Mouse (Mus musculus): ENCODE measurements around the gene Pi4k2b. TPM values are rescaled to one million over a fixed set of nuclear protein-coding genes. Genes with fewer than 3 reads are reported as not detected.

The Pi4k2b gene
- polyA plus RNA-seq, 1 experiment from 2014 or later, result 43.1 TPM

- 36% methylated on average over 8 of the region's 8 CpGs for WGBS
- ATAC-seq, result peak; percentile 46; the same call in 1 of the 2 replicates
- Histone ChIP-seq H3K4me3 (ENCODE audit: low read depth, low read length) (no peak overlapping the region), H3K4me1 (replicated peaks; ENCODE audit: control insufficient read depth, insufficient read depth, low read length) (no peaks in the 10 kb centered on the region), H3K27me3 (replicated peaks; ENCODE audit: control insufficient read depth, insufficient read depth, low read length) (no peaks in the 10 kb centered on the region), H3K9me3 (ENCODE audit: control insufficient read depth) (no peaks in the 10 kb centered on the region), H3K36me3 (ENCODE audit: control insufficient read depth, insufficient read depth) (no peaks in the 10 kb centered on the region), H3K27ac (ENCODE audit: low read depth, low read length) (no peak overlapping the region), H3K4me2 (replicated peaks; ENCODE audit: low read depth) (no peak overlapping the region), H3K9ac (ENCODE audit: low read depth, low read length) (no peak overlapping the region)
- no peak for TF ChIP-seq CTCF (IDR thresholded peaks at IDR 0.05; ENCODE audit: low read depth)
Observed at GRCm38 (mm10) chr5:52721003-52721402, 20.4 kb upstream of the Pi4k2b start.

DNA sequence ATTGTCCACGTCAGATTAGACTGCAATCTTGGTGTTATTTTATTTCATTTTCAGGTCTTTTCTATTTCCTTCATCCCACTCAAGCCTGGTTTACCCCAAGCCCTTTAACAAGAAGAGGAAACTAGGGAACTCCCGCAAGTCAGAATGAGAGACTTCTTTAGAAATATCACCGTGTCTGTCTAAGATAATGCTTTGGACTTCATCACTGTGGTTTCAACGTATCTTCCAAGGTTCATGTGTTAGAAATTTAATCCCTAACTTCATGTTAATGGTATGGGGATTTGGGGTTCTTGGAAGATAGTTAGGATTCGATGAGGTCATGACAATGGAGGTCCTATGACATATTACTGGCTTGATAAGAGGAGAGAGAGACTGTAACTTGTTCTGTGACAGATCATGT lies 13.6 kb upstream of the Pi4k2b start:
- no peak overlapping the region for H3K4me2 ChIP-seq (replicated peaks; ENCODE audit: low read depth)
- no peak overlapping the region for H3K4me3 ChIP-seq (ENCODE audit: low read depth, low read length)
- H3K9ac ChIP-seq (ENCODE audit: low read depth, low read length), result no peak overlapping the region
- TF ChIP-seq CTCF (IDR thresholded peaks at IDR 0.05; ENCODE audit: low read depth), result no peak
- H3K4me1 ChIP-seq (replicated peaks; ENCODE audit: control insufficient read depth, insufficient read depth, low read length), result no peaks in the 10 kb centered on the region
- H3K27me3 ChIP-seq (replicated peaks; ENCODE audit: control insufficient read depth, insufficient read depth, low read length), result no peaks in the 10 kb centered on the region
- H3K36me3 ChIP-seq (ENCODE audit: control insufficient read depth, insufficient read depth), result no peaks in the 10 kb centered on the region
- 84% methylated on average over 5 of the region's 5 CpGs for WGBS
- H3K9me3 ChIP-seq (ENCODE audit: control insufficient read depth), result no peaks in the 10 kb centered on the region
- H3K27ac ChIP-seq (ENCODE audit: low read depth, low read length), result no peak overlapping the region
- no peak for ATAC-seq

DNA sequence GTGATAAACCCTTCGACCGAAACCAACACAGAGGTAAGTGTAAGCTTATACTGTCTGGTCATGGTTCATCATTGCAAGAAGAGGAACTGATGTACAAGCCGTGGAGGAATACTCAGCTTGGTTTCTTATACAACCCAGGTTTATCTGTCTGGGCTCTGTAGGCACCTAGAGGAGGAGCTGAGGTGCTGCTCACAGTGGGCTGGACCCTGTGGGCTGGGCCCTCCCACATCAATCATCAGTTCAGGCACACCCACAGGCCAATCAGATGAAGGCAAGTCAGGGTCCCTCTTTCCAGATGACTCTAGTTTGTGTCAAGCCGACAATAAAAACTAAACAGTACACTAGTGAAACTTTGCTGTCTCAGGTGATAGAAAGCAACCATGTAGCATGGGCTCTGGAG lies 8.6 kb upstream of the Pi4k2b start:
- H3K36me3 ChIP-seq (ENCODE audit: control insufficient read depth, insufficient read depth), result no peaks in the 10 kb centered on the region
- 80% methylated on average over 4 of the region's 4 CpGs for WGBS
- no peak for TF ChIP-seq CTCF (IDR thresholded peaks at IDR 0.05; ENCODE audit: low read depth)

GRCm38 (mm10) chr5:52736046-52736445 lies 5.3 kb upstream of the Pi4k2b start:
- Histone ChIP-seq H3K36me3 (ENCODE audit: control insufficient read depth, insufficient read depth) (no peaks in the 10 kb centered on the region), H3K27me3 (replicated peaks; ENCODE audit: control insufficient read depth, insufficient read depth, low read length) (no peaks in the 10 kb centered on the region), H3K27ac (ENCODE audit: low read depth, low read length) (no peak overlapping the region), H3K9me3 (ENCODE audit: control insufficient read depth) (no peaks in the 10 kb centered on the region), H3K9ac (ENCODE audit: low read depth, low read length) (no peak overlapping the region), H3K4me2 (replicated peaks; ENCODE audit: low read depth) (no peak overlapping the region), H3K4me3 (ENCODE audit: low read depth, low read length) (no peak overlapping the region), H3K4me1 (replicated peaks; ENCODE audit: control insufficient read depth, insufficient read depth, low read length) (no peaks in the 10 kb centered on the region)
- WGBS, result 71% methylated on average over 3 of the region's 3 CpGs
- TF ChIP-seq CTCF (IDR thresholded peaks at IDR 0.05; ENCODE audit: low read depth), result no peak
- ATAC-seq, result no peak

More for the DNA sequence above, 8.6 kb upstream of the Pi4k2b start:
- no peaks in the 10 kb centered on the region for H3K9me3 ChIP-seq (ENCODE audit: control insufficient read depth)
- no peak overlapping the region for H3K4me3 ChIP-seq (ENCODE audit: low read depth, low read length)
- H3K27ac ChIP-seq (ENCODE audit: low read depth, low read length), result no peak overlapping the region
- no peak overlapping the region for H3K9ac ChIP-seq (ENCODE audit: low read depth, low read length)
- no peak overlapping the region for H3K4me2 ChIP-seq (replicated peaks; ENCODE audit: low read depth)
- no peaks in the 10 kb centered on the region for H3K27me3 ChIP-seq (replicated peaks; ENCODE audit: control insufficient read depth, insufficient read depth, low read length)
- no peak for ATAC-seq
- H3K4me1 ChIP-seq (replicated peaks; ENCODE audit: control insufficient read depth, insufficient read depth, low read length), result no peaks in the 10 kb centered on the region

- Histone ChIP-seq H3K27me3 (replicated peaks; ENCODE audit: control insufficient read depth, insufficient read depth, low read length) (no peaks in the 10 kb centered on the region), H3K4me1 (replicated peaks; ENCODE audit: control insufficient read depth, insufficient read depth, low read length) (no peaks in the 10 kb centered on the region), H3K4me2 (replicated peaks; ENCODE audit: low read depth) (peak overlapping the region; percentile 79), H3K27ac (ENCODE audit: low read depth, low read length) (peak overlapping the region; percentile 92), H3K4me3 (ENCODE audit: low read depth, low read length) (peak overlapping the region; percentile 98), H3K9me3 (ENCODE audit: control insufficient read depth) (no peaks in the 10 kb centered on the region), H3K9ac (ENCODE audit: low read depth, low read length) (peak overlapping the region; percentile 90), H3K36me3 (ENCODE audit: control insufficient read depth, insufficient read depth) (no peaks in the 10 kb centered on the region)
- TF ChIP-seq CTCF (IDR thresholded peaks at IDR 0.05; ENCODE audit: low read depth), result peak; percentile 57
- peak; percentile 38 for ATAC-seq
- WGBS, result 2% methylated on average over 17 of the region's 17 CpGs
Observed at GRCm38 (mm10) chr5:52742112-52742813, 889 bp downstream of the Pi4k2b start.

DNA sequence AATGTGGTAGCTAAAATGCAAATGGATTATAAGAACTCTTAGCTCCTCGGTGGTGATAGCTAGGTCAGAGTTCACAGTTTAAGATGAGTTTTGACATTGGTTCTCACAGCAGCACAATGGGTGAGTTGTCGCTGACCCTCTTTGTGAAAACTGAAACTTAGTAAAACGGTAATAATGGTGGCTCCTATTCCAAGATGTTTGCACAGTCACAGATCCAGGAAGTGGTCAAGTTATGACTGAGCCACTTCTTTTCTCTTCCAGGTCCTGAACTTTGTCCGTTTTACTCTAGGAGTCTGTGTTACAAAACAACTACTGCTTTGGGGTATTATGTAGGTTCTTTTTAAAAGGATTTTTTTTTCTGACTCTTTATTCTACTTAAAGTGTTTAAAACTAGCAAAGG lies 1.9 kb downstream of the Pi4k2b start:
- Histone ChIP-seq H3K27me3 (replicated peaks; ENCODE audit: control insufficient read depth, insufficient read depth, low read length) (no peaks in the 10 kb centered on the region), H3K9ac (ENCODE audit: low read depth, low read length) (no peak overlapping the region), H3K36me3 (ENCODE audit: control insufficient read depth, insufficient read depth) (no peaks in the 10 kb centered on the region), H3K4me3 (ENCODE audit: low read depth, low read length) (peak overlapping the region; percentile 98; the same call in 1 of the 2 replicates), H3K4me1 (replicated peaks; ENCODE audit: control insufficient read depth, insufficient read depth, low read length) (no peaks in the 10 kb centered on the region), H3K4me2 (replicated peaks; ENCODE audit: low read depth) (peak overlapping the region; percentile 79), H3K27ac (ENCODE audit: low read depth, low read length) (0 out of 2 replicates have a peak overlapping the region, but pooled peaks have one; percentile 3), H3K9me3 (ENCODE audit: control insufficient read depth) (no peaks in the 10 kb centered on the region)
- ATAC-seq, result no peak
- 29% methylated on average over 4 of the region's 4 CpGs for WGBS
- no peak for TF ChIP-seq CTCF (IDR thresholded peaks at IDR 0.05; ENCODE audit: low read depth)

Data from intestine, postnatal 0 days (tissue).